Mouse (Mus musculus) bone marrow, adult 2 months (tissue): ENCODE results near the gene Adam23. TPM values are rescaled to one million over a fixed set of nuclear protein-coding genes. Genes with fewer than 3 reads are reported as not detected.

Experiments used
- H3K27ac ChIP-seq: fragments of 200-500 bp; 2 replicates; pipeline ENCODE4 v1.5.1; 2012; ENCODE audit warnings: low read depth, mild to moderate bottlenecking, control low read depth, inconsistent platforms, low read length; ENCODE audit not compliant: control insufficient read depth, poor library complexity, insufficient read depth
- H3K4me1 ChIP-seq: fragments of 200-500 bp; 2 replicates; pipeline ENCODE4 v1.6.1; 2011; ENCODE audit warnings: low read length; ENCODE audit not compliant: control insufficient read depth, insufficient read depth
- H3K4me3 ChIP-seq: fragments of 200-500 bp; replicated peaks from 2 replicates; pipeline ENCODE3; 2011; ENCODE audit warnings: mild to moderate bottlenecking, low read depth, low read length, control low read depth; ENCODE audit not compliant: control insufficient read depth
- CTCF ChIP-seq: fragments of 200-500 bp; IDR thresholded peaks from 2 replicates; pipeline ENCODE4 v1.5.1; 2011; ENCODE audit warnings: low read length, control low read depth; ENCODE audit not compliant: control insufficient read depth, insufficient read depth
- POLR2A ChIP-seq: fragments of 200-500 bp; IDR thresholded peaks from 2 replicates; pipeline ENCODE4 v1.6.1; 2011; ENCODE audit warnings: low read depth, mild to moderate bottlenecking, control low read depth, low read length, borderline replicate concordance; ENCODE audit not compliant: control insufficient read depth
- WGBS: fragments of 180-500 bp; shearing (Covaris S2); methylation state at CpG from one replicate; pipeline ENCODE4 v1.1.7; 2018; 5-methylcytosine and 5-hydroxymethylcytosine counted together
- polyA plus RNA-seq: library from polyadenylated mRNA; stranded (reverse); fragments of >200 nt; gene quantifications from 2 replicates; pipeline ENCODE4 v1.2.4, GENCODE M21; 2011; ENCODE audit warnings: low replicate concordance; ENCODE audit not compliant: missing spikeins, insufficient read depth, insufficient read length

Adam23 gene
- polyA plus RNA-seq, 1 experiment = 1.4 TPM

- Histone ChIP-seq H3K4me3 (no peak overlapping the region), H3K4me1 (no peaks in the 10 kb centered on the region), H3K27ac (no peak overlapping the region)
- TF ChIP-seq POLR2A (no peak), CTCF (no peak)
- WGBS = 46% methylated on average over 6 of the region's 6 CpGs
Observed at GRCm38 (mm10) chr1:63639921-63640320, 194.2 kb downstream of the Adam23 start.

Other genes with a start within 250 kb of the Adam23 start
- gene Gpr1, start 231.3 kb upstream of the Adam23 start, polyA plus RNA-seq = not detected in 2 replicates
- 1.1 TPM in 1 of 2 replicates, not detected in the other for gene Zdbf2, start 172.6 kb upstream of the Adam23 start, polyA plus RNA-seq
- not detected in 2 replicates for gene Gm39653, start 170.1 kb downstream of the Adam23 start, polyA plus RNA-seq
- not detected in 2 replicates for gene Dytn, start 241.0 kb downstream of the Adam23 start, polyA plus RNA-seq